Mouse (Mus musculus) naive thymus-derived CD4-positive, alpha-beta T cell, adult 5 months (primary cell): ENCODE results near the gene Comt. TPM values are rescaled to one million over a fixed set of nuclear protein-coding genes. Genes with fewer than 3 reads are reported as not detected.

Source experiments
- polyA plus RNA-seq: library from polyadenylated mRNA; unstranded; fragments of 100-300 nt; shearing (Covaris generic); gene quantifications from one replicate; pipeline ENCODE4 v1.2.1, GENCODE M21; 2017

The Comt gene
- 12.1 TPM for polyA plus RNA-seq

GRCm38 (mm10) chr16:18426802-18427280 lies at the start of gene Comt:
Comt (minus strand) TSS chr16:18426852.

GRCm38 (mm10) chr16:18426215-18426791 lies 349 bp downstream of the Comt start, which contains the start of gene Txnrd2:
Txnrd2 (plus strand) TSS chr16:18426384.

Other genes starting within 250 kb of the Comt start
- not detected for gene Ccdc188, start 209.0 kb downstream of the Comt start, polyA plus RNA-seq
- gene Zdhhc8, start 191.7 kb downstream of the Comt start, polyA plus RNA-seq, result 14.8 TPM
- 121 TPM for gene Trmt2a, start 178.2 kb downstream of the Comt start, polyA plus RNA-seq
- 159 TPM for gene Ranbp1, start 178.1 kb downstream of the Comt start, polyA plus RNA-seq
- gene Gm49776, start 168.5 kb downstream of the Comt start, polyA plus RNA-seq, result not detected
- gene Dgcr8, start 137.6 kb downstream of the Comt start, polyA plus RNA-seq, result 13.0 TPM
- 39.0 TPM for gene Tango2, start 78.7 kb downstream of the Comt start, polyA plus RNA-seq
- 2.7 TPM for gene Arvcf, start 78.7 kb downstream of the Comt start, polyA plus RNA-seq
- 17.1 TPM for gene Txnrd2, start 468 bp downstream of the Comt start, polyA plus RNA-seq
- gene Gnb1l, start 71.9 kb upstream of the Comt start, polyA plus RNA-seq, result 11.9 TPM
- gene Rtl10, start 72.0 kb upstream of the Comt start, polyA plus RNA-seq, result 1.1 TPM
- not detected for gene Tbx1, start 163.8 kb upstream of the Comt start, polyA plus RNA-seq
- not detected for gene Gp1bb, start 195.6 kb upstream of the Comt start, polyA plus RNA-seq
- gene Gm49601, start 199.6 kb upstream of the Comt start, polyA plus RNA-seq, result not detected
- gene Sept5, start 203.1 kb upstream of the Comt start, polyA plus RNA-seq, result not detected